Mouse (Mus musculus) embryo, embryonic 10 days (tissue): ENCODE measurements at regions not wholly inside any gene's neighbourhood (a gene's known extent, or its start where the extent isn't known, plus 50 kb on each side); places are given as distances from the start of the nearest gene placed in this dataset.

Source experiments
- DNase-seq: peaks from one replicate; pipeline ENCODE4 v3.0.0-alpha.2; 2015; ENCODE audit warnings: low spot score

DNA sequence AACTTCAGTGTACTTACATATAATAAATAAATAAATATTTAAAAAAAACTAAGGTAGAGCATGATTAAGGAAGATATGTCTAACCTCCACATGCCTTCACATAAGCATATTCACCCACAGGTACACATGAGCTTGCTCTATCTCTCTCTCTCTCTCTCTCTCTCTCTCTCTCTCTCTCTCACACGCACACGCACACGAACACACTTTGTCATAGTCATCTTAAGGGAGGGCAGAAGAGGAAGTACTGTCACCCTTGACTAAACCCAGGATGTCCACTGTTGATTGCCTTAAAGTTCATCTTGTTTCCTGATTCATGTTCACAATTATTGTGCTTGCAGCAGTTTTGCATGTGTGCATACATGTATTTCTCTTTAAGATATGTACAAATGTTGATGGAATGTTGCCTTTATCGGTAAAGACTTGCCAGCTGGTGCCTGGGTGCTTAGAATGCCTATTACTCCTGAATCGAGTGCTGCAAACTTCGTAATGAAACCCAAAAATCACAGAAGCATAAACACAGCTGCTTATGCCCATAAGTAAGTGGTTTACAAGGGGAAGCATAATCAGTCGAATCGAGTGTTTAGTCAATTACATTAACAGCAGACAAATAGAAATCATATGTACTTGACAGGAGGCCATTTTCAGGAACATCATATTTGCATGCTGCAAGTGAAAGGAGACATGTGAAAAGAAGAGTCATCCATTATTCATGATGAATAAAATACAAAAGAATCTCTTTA, 84.3 kb downstream of the Tmem168 start:
- DNase-seq: no peak

- DNase-seq: no peak
Measured at GRCm38 (mm10) chr6:13514126-13514525, 93.8 kb downstream of the Tmem168 start.

- no peak for DNase-seq
Measured at GRCm38 (mm10) chr6:13476493-13477129, 131.3 kb downstream of the Tmem168 start.

DNA sequence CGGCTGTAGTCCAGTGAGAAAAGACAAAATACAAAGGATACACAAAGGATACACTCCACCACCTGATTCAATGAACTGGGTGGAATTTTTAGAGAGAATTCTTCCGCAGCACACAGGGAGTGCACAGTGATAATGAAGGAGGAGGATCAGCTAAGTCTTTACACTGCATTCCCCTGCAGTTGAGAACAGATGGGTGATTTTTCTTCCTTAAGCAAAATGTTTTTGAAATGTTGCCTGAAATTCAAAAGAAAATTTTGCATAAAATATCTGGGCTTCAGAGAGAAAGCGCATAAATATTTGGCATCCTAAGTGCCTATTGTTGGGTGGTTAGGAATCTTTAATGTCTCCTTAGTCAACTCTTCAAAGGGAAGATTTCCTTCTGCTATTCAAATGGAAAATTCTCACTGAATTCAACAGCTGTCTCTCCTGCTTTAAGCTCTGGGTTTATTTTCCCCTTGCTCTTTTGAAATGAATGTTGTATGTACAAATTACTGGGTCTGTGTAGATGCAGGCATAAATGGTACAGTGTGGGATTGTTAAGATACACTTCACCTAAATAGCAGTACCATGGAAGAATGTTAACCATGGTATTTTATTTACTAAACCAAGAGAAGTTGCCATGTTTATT, 158.6 kb downstream of the Tmem168 start:
- no peak for DNase-seq

- peak; percentile 44 for DNase-seq
Measured at GRCm38 (mm10) chr6:13413768-13414167, 189.0 kb upstream of the Vwde start.

DNA sequence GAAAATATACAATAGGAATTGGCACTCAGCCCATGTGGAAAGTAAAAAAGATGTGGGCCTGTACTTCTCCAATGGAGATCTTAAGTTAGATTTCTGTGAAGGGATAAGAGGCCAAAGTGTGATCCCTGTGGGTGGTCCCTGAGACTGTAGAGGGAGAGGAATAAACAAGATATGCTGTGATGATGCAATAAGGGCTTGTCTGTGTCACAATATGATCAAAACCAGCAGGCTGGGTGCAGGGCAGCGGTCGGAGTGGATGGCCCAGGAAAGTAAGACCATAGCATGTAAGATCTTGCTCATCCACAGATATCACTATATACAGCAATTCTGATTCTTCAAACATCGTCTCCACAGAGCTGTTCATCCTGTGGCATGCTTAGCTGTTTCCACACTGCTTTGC, 188.3 kb upstream of the Vwde start:
- no peak for DNase-seq

DNA sequence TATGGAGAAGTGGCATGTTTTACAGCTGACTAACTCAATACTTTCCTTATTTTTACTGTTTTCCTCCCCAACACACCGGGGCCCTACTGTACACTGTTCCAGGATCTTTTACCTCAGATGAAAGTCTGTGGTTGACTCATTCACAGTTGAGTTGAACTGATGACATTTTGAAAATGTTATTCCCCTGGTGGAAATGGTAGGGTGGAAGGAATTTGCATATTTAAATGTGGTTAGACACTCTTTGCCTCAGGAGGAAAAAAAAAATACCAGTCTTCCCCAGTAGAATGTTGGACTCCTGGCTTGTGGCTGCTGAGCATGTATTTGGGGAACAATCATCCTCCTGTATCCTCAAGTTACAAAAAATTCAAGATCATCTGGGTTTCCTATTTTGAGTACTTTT, 159.7 kb upstream of the Vwde start:
- no peak for DNase-seq

DNA sequence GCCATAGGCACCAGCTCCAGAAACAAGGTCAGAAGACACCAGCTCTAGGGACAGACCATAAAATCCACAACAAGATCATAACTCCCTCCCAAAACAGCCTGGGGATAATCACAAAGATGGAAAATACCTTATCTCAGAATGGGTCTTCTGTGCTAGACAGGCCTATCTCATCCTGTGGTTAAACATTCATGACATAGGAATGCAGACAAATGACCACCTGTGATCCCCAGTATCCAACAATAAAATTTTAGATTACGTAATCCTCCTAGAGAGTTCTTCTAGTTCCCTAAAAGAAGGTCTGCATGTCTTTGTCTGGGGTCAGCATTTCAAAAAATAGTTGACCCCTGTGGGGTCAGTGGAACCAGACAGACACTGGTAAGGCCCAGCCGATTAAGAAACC, 158.4 kb upstream of the Vwde start:
- no peak for DNase-seq

DNA sequence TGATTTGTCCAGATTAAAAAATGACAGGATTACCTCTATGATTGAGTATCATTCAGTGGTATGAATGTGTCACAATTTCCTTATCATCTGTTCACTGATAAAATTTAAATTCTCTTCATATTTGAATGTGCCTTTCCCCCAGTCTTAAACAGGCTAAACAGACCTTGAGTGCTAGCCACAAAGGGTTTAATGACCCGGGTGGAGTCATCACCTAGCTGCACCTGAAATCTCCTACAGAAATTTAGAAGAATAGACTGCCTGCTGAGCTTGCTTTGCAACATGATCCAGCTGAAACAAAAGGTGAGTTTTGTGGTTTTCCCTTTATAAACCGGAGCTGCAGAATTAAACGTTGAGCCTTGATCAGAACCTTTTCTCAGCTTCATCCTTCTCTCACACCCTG, 156.1 kb upstream of the Vwde start:
- no peak for DNase-seq

DNA sequence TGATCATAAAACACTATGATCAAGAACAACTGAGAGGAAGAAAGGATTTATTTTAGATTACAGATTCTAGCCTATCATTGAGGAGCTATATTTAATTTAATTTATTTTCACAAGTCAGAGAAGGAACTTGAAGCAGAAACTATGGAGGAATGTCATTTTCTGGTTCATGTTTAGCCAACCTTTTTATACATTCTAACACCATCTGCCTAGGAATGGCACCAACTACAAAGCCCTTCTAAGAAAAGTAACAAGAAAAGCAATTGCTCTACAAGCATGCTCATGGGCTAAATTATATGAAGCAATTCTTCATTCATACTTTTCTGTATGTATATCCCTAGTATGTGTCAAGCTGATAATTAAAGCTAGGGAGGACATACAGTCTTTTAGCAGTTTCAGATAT, 155.0 kb upstream of the Vwde start:
- no peak for DNase-seq

- no peak for DNase-seq
Measured at GRCm38 (mm10) chr6:13373896-13374295, 149.1 kb upstream of the Vwde start.

- DNase-seq: no peak
Measured at GRCm38 (mm10) chr6:13369709-13370296, 145.0 kb upstream of the Vwde start.
